Mouse (Mus musculus) stomach, embryonic 16.5 days (tissue): Measurements from ENCODE around the gene Slc1a4. TPM values are rescaled to one million over a fixed set of nuclear protein-coding genes. Genes with fewer than 3 reads are reported as not detected.

Experiments
- ATAC-seq: fragments of 200-750 bp; cut with Nextera tagmentation; 2 replicates; pipeline ENCODE4 v1.8.0; 2017; ENCODE audit warnings: moderate number of reproducible peaks, moderate TSS enrichment; ENCODE audit not compliant: insufficient read depth, low FRiP score
- H3K27ac ChIP-seq: fragments of 300-500 bp; sonication (generic); 2 replicates; pipeline ENCODE4 v1.5.1; 2014; ENCODE audit warnings: low read length
- H3K27me3 ChIP-seq: fragments of 300-500 bp; sonication (generic); 2 replicates; pipeline ENCODE4 v1.6.1; 2014; ENCODE audit warnings: low read length, control low read depth, mixed read lengths; ENCODE audit not compliant: control insufficient read depth, insufficient read depth
- H3K36me3 ChIP-seq: fragments of 300-500 bp; sonication (generic); 2 replicates; pipeline ENCODE4 v1.6.1; 2014; ENCODE audit warnings: low read length; ENCODE audit not compliant: control insufficient read depth, insufficient read depth
- H3K4me1 ChIP-seq: fragments of 300-500 bp; sonication (generic); 2 replicates; pipeline ENCODE4 v1.6.1; 2014; ENCODE audit warnings: low read length, control low read depth, mixed read lengths; ENCODE audit not compliant: control insufficient read depth, insufficient read depth
- H3K4me2 ChIP-seq: fragments of 300-500 bp; sonication (generic); 2 replicates; pipeline ENCODE4 v1.6.1; 2014; ENCODE audit warnings: low read depth, low read length, mixed read lengths
- H3K4me3 ChIP-seq: fragments of 300-500 bp; sonication (generic); replicated peaks from 2 replicates; pipeline ENCODE4 v1.5.1; 2014; ENCODE audit warnings: mild to moderate bottlenecking, low read length
- H3K9ac ChIP-seq: fragments of 300-500 bp; sonication (generic); 2 replicates; pipeline ENCODE4 v1.6.1; 2014; ENCODE audit warnings: low read length
- H3K9me3 ChIP-seq: fragments of 300-500 bp; sonication (generic); replicated peaks from 2 replicates; pipeline ENCODE4 v1.6.1; 2016; ENCODE audit warnings: low read length, control low read depth; ENCODE audit not compliant: control insufficient read depth
- WGBS: fragments of 180-500 bp; shearing (Covaris S2); extraction: QIAGEN DNeasy Blood & Tissue Kit; methylation state at CpG from one replicate; pipeline ENCODE4 v1.1.7; 2014; 5-methylcytosine and 5-hydroxymethylcytosine counted together
- polyA plus RNA-seq: library from polyadenylated mRNA; unstranded; fragments of >200 nt; fragmentation: Nextera tagmentation; extraction: Ambion mirVana; gene quantifications from 2 replicates; pipeline ENCODE4 v1.2.1, GENCODE M21; 2015

Slc1a4 gene
- polyA plus RNA-seq, 1 experiment from 2014 or later: 18.9 TPM

DNA sequence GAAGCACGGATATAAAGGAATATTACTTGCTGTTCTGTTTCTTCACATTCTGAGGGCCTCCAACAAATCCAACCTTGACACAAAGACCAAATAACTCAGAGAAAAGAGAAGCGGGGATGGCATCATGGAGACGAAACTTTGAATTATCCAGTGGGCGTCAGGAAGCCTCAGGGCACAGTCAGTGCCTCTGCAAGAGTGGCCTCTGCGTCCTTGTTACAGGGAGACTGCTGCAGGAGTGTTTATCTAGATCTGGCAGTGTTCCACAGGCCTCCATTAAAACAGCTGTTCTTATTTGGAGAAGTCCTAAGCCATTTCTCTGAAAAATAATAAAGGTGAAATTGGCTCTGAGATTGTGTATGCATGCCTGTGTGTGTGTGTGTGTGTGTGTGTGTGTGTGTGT is 51.5 kb downstream of the Slc1a4 start:
- H3K27me3 ChIP-seq: no peaks in the 10 kb centered on the region
- H3K4me2 ChIP-seq: no peak overlapping the region
- H3K4me1 ChIP-seq: peaks cover 7% of the 10 kb centered on the region; the same call in 1 of the 2 replicates
- H3K9ac ChIP-seq: no peak overlapping the region
- WGBS: 51% methylated on average over 5 of the region's 5 CpGs
- H3K36me3 ChIP-seq: no peaks in the 10 kb centered on the region
- ATAC-seq: no peak
- H3K4me3 ChIP-seq: no peak overlapping the region
- no peak overlapping the region for H3K27ac ChIP-seq
- H3K9me3 ChIP-seq: no peaks in the 10 kb centered on the region

GRCm38 (mm10) chr11:20278702-20279101 is 53.8 kb downstream of the Slc1a4 start:
- Histone ChIP-seq H3K27ac (no peak overlapping the region), H3K4me2 (no peak overlapping the region), H3K9me3 (no peaks in the 10 kb centered on the region), H3K4me1 (peaks cover 7% of the 10 kb centered on the region; the same call in 1 of the 2 replicates), H3K36me3 (no peaks in the 10 kb centered on the region), H3K4me3 (no peak overlapping the region), H3K9ac (no peak overlapping the region), H3K27me3 (no peaks in the 10 kb centered on the region)
- peak; percentile 71; the same call in 1 of the 2 replicates for ATAC-seq
- 36% methylated on average over 5 of the region's 5 CpGs for WGBS

DNA sequence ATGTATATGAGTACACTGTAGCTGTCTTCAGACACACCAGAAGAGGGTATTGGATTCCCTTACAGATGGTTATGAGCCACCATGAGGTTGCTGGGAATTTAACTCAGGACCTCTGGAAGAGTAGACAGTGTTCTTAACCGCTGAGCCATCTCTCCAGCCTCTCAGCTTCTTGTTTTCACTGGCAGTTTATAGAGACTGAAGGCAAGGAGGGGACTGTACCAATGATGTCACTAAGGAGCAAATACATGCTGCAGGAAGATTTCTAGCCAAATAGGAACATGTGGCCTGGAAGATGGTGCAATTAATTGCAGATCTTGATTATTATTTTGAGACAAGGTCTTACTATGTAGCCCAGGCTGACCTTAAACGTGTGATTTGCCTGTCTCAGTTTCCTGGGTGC is 55.4 kb downstream of the Slc1a4 start:
- Histone ChIP-seq H3K4me1 (peaks cover 7% of the 10 kb centered on the region; the same call in 1 of the 2 replicates), H3K4me2 (no peak overlapping the region), H3K9ac (no peak overlapping the region), H3K27ac (no peak overlapping the region), H3K36me3 (no peaks in the 10 kb centered on the region), H3K4me3 (no peak overlapping the region), H3K27me3 (no peaks in the 10 kb centered on the region), H3K9me3 (no peaks in the 10 kb centered on the region)
- no peak for ATAC-seq
- 68% methylated on average over 2 of the region's 2 CpGs for WGBS

- 76% methylated on average over 2 of the region's 2 CpGs for WGBS
- no peak overlapping the region for H3K4me2 ChIP-seq
- H3K9ac ChIP-seq: no peak overlapping the region
- no peak overlapping the region for H3K4me3 ChIP-seq
- peaks cover 1% of the 10 kb centered on the region; the same call in 1 of the 2 replicates for H3K4me1 ChIP-seq
- no peak overlapping the region for H3K27ac ChIP-seq
- no peak for ATAC-seq
- no peaks in the 10 kb centered on the region for H3K27me3 ChIP-seq
- H3K9me3 ChIP-seq: no peaks in the 10 kb centered on the region
- no peaks in the 10 kb centered on the region for H3K36me3 ChIP-seq
Observed at GRCm38 (mm10) chr11:20275974-20276373, 56.5 kb downstream of the Slc1a4 start.

DNA sequence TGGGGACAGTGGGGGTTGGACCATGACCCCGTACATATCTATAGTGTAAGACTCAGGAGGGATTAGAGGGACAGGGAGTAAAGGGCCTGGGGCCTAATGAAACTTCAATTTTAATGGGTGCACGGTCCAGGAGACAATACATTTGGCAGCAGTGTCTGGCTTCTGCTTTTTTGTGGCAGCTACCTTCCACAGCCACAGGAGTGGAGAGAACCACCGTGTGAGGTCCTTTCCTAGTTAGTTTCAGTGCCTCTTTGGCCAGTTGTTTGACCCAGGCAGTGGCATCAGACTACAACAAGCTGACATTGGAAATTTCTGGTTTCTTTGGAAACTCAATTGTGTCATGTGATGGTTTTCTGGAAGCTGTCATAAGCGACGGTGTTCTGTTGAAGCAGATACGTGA is 62.6 kb downstream of the Slc1a4 start:
- no peak overlapping the region for H3K4me3 ChIP-seq
- no peaks in the 10 kb centered on the region for H3K27me3 ChIP-seq
- H3K4me2 ChIP-seq: no peak overlapping the region
- no peak overlapping the region for H3K9ac ChIP-seq
- H3K9me3 ChIP-seq: no peaks in the 10 kb centered on the region
- no peak overlapping the region for H3K27ac ChIP-seq
- WGBS: 85% methylated on average over 6 of the region's 6 CpGs
- no peaks in the 10 kb centered on the region for H3K36me3 ChIP-seq
- H3K4me1 ChIP-seq: no peaks in the 10 kb centered on the region
- no peak for ATAC-seq

GRCm38 (mm10) chr11:20262628-20263380 is 69.7 kb downstream of the Slc1a4 start:
- no peak; the same call in 1 of the 2 replicates for ATAC-seq
- H3K4me3 ChIP-seq: no peak overlapping the region

GRCm38 (mm10) chr11:20254791-20255190 is 77.7 kb downstream of the Slc1a4 start:
- Histone ChIP-seq H3K4me3 (no peak overlapping the region), H3K27ac (no peak overlapping the region), H3K4me2 (no peak overlapping the region), H3K27me3 (no peaks in the 10 kb centered on the region), H3K9ac (no peak overlapping the region), H3K4me1 (no peaks in the 10 kb centered on the region), H3K9me3 (no peaks in the 10 kb centered on the region), H3K36me3 (no peaks in the 10 kb centered on the region)
- no peak for ATAC-seq
- 72% methylated on average over 4 of the region's 4 CpGs for WGBS

More at GRCm38 (mm10) chr11:20262628-20263380, 69.7 kb downstream of the Slc1a4 start:
- H3K9me3 ChIP-seq: no peaks in the 10 kb centered on the region
- no peaks in the 10 kb centered on the region for H3K4me1 ChIP-seq
- no peak overlapping the region for H3K27ac ChIP-seq
- no peak overlapping the region for H3K9ac ChIP-seq
- 55% methylated on average over 8 of the region's 8 CpGs for WGBS
- H3K27me3 ChIP-seq: no peaks in the 10 kb centered on the region
- no peak overlapping the region for H3K4me2 ChIP-seq
- H3K36me3 ChIP-seq: no peaks in the 10 kb centered on the region

GRCm38 (mm10) chr11:20253088-20253487 is 79.4 kb downstream of the Slc1a4 start:
- Histone ChIP-seq H3K27me3 (no peaks in the 10 kb centered on the region), H3K9me3 (no peaks in the 10 kb centered on the region), H3K27ac (no peak overlapping the region), H3K4me2 (no peak overlapping the region), H3K4me1 (peaks cover 4% of the 10 kb centered on the region), H3K36me3 (no peaks in the 10 kb centered on the region), H3K4me3 (no peak overlapping the region), H3K9ac (no peak overlapping the region)
- ATAC-seq: no peak
- 69% methylated on average over 2 of the region's 2 CpGs for WGBS
